Mouse (Mus musculus): ENCODE data around the gene Olfr95. TPM values are rescaled to one million over a fixed set of nuclear protein-coding genes. Genes with fewer than 3 reads are reported as not detected.

The Olfr95 gene
- polyA plus RNA-seq, 1 experiment from 2014 or later: not detected

Other genes starting within 250 kb of the Olfr95 start
- not detected in 2 replicates for gene 2410137M14Rik, start 231.9 kb downstream of the Olfr95 start, polyA plus RNA-seq (2015; fragmentation: Nextera tagmentation; extraction: Ambion mirVana)
- not detected in 2 replicates for gene H2-M5, start 223.6 kb downstream of the Olfr95 start, polyA plus RNA-seq (2015; fragmentation: Nextera tagmentation; extraction: Ambion mirVana)
- 3.2 and 3.8 TPM in 2 replicates for gene Zfp57, start 212.0 kb downstream of the Olfr95 start, polyA plus RNA-seq (2015; fragmentation: Nextera tagmentation; extraction: Ambion mirVana)
- not detected in 2 replicates for gene Mog, start 189.7 kb downstream of the Olfr95 start, polyA plus RNA-seq (2015; fragmentation: Nextera tagmentation; extraction: Ambion mirVana)
- gene Gabbr1, start 167.2 kb downstream of the Olfr95 start, polyA plus RNA-seq (2015; fragmentation: Nextera tagmentation; extraction: Ambion mirVana): 0.25 and 0.66 TPM in 2 replicates
- gene Olfr90, start 124.6 kb downstream of the Olfr95 start, polyA plus RNA-seq (2015; fragmentation: Nextera tagmentation; extraction: Ambion mirVana): not detected in 2 replicates
- not detected in 2 replicates for gene Olfr91, start 114.8 kb downstream of the Olfr95 start, polyA plus RNA-seq (2015; fragmentation: Nextera tagmentation; extraction: Ambion mirVana)
- gene Olfr92, start 93.0 kb downstream of the Olfr95 start, polyA plus RNA-seq (2015; fragmentation: Nextera tagmentation; extraction: Ambion mirVana): not detected in 2 replicates
- not detected in 2 replicates for gene Olfr93, start 51.6 kb downstream of the Olfr95 start, polyA plus RNA-seq (2015; fragmentation: Nextera tagmentation; extraction: Ambion mirVana)
- gene Ubd, start 19.2 kb downstream of the Olfr95 start, polyA plus RNA-seq (2015; fragmentation: Nextera tagmentation; extraction: Ambion mirVana): not detected in 2 replicates
- not detected in 2 replicates for gene Olfr94, start 12.1 kb downstream of the Olfr95 start, polyA plus RNA-seq (2015; fragmentation: Nextera tagmentation; extraction: Ambion mirVana)
- gene Olfr96, start 7.0 kb upstream of the Olfr95 start, polyA plus RNA-seq (2015; fragmentation: Nextera tagmentation; extraction: Ambion mirVana): not detected in 2 replicates
- not detected in 2 replicates for gene Olfr97, start 24.2 kb upstream of the Olfr95 start, polyA plus RNA-seq (2015; fragmentation: Nextera tagmentation; extraction: Ambion mirVana)
- gene Olfr98, start 50.6 kb upstream of the Olfr95 start, polyA plus RNA-seq (2015; fragmentation: Nextera tagmentation; extraction: Ambion mirVana): not detected in 2 replicates
- 2.0 TPM in 2 replicates for gene H2-M3, start 57.1 kb upstream of the Olfr95 start, polyA plus RNA-seq (2015; fragmentation: Nextera tagmentation; extraction: Ambion mirVana)
- gene Olfr99, start 70.3 kb upstream of the Olfr95 start, polyA plus RNA-seq (2015; fragmentation: Nextera tagmentation; extraction: Ambion mirVana): not detected in 2 replicates
- not detected in 2 replicates for gene Olfr101, start 91.2 kb upstream of the Olfr95 start, polyA plus RNA-seq (2015; fragmentation: Nextera tagmentation; extraction: Ambion mirVana)
- gene Olfr102, start 103.9 kb upstream of the Olfr95 start, polyA plus RNA-seq (2015; fragmentation: Nextera tagmentation; extraction: Ambion mirVana): not detected in 2 replicates
- not detected in 2 replicates for gene Olfr103, start 126.6 kb upstream of the Olfr95 start, polyA plus RNA-seq (2015; fragmentation: Nextera tagmentation; extraction: Ambion mirVana)
- not detected in 2 replicates for gene Olfr104-ps, start 146.5 kb upstream of the Olfr95 start, polyA plus RNA-seq (2015; fragmentation: Nextera tagmentation; extraction: Ambion mirVana)
- not detected in 2 replicates for gene Olfr105-ps, start 165.9 kb upstream of the Olfr95 start, polyA plus RNA-seq (2015; fragmentation: Nextera tagmentation; extraction: Ambion mirVana)
- gene Olfr106-ps, start 177.3 kb upstream of the Olfr95 start, polyA plus RNA-seq (2015; fragmentation: Nextera tagmentation; extraction: Ambion mirVana): not detected in 2 replicates
- not detected in 2 replicates for gene Olfr107, start 186.1 kb upstream of the Olfr95 start, polyA plus RNA-seq (2015; fragmentation: Nextera tagmentation; extraction: Ambion mirVana)
- gene Olfr108, start 232.4 kb upstream of the Olfr95 start, polyA plus RNA-seq (2015; fragmentation: Nextera tagmentation; extraction: Ambion mirVana): not detected in 2 replicates
- gene Olfr109, start 245.8 kb upstream of the Olfr95 start, polyA plus RNA-seq (2015; fragmentation: Nextera tagmentation; extraction: Ambion mirVana): not detected in 2 replicates

Measured in liver, embryonic 15.5 days (tissue).